Mouse (Mus musculus): Measurements from ENCODE around the gene Gm49325. TPM values are rescaled to one million over a fixed set of nuclear protein-coding genes. Genes with fewer than 3 reads are reported as not detected.

Gene Gm49325
- polyA plus RNA-seq, 1 experiment from 2014 or later, result 8.6 TPM

DNA sequence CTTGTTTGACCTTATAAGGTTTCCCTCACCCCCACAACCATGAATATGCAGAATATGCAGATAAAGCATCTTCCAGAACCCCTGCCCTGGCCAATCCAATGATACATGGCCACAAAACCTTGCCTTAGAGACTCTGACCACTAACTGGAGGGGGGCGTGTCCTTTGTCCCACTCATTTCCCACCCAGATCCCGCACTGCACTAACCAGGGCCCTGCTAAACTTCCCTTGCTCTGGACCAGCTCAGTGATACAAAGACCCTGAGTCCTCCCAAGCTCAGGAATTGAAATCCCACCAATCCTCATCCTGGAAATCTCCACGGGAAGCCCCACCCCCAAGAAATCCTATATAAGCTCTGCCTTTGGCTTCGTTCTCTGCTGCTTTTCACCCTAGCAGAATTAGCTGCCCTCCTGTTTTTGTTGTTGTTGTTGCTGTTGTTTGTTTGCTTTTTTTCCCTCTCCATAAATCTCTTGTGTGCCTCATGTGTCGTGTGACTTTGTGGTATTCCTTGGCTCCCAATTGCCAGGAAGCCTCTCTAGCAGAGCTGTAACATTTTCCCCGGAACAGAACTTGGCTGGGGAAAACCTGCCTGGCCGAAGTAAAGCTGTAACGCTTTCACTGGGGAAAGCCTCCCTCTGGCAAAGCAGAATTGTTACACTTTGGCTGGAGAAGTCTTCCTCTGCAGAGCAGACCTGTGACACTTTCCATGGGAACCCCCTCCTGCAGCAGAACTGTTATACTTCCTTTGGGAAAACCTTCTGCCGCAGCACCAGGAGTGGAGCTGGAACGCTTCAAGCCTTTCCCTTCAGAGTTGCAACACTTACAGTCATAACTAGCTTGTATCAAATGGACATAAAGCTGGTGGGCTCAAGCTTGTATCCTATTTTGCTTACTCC, 25.7 kb upstream of the Gm49325 start:
- no peaks in the 10 kb centered on the region for H3K36me3 ChIP-seq
- H3K9ac ChIP-seq (replicated peaks), result no peak overlapping the region
- H3K27ac ChIP-seq (replicated peaks), result no peak overlapping the region
- no peak overlapping the region for H3K4me3 ChIP-seq
- ATAC-seq (replicated peaks), result no peak
- WGBS, result 68% methylated on average over 10 of the region's 10 CpGs
- no peak overlapping the region for H3K4me2 ChIP-seq (replicated peaks)
- no peaks in the 10 kb centered on the region for H3K9me3 ChIP-seq
- H3K4me1 ChIP-seq, result peaks cover 22% of the 10 kb centered on the region
- no peaks in the 10 kb centered on the region for H3K27me3 ChIP-seq

DNA sequence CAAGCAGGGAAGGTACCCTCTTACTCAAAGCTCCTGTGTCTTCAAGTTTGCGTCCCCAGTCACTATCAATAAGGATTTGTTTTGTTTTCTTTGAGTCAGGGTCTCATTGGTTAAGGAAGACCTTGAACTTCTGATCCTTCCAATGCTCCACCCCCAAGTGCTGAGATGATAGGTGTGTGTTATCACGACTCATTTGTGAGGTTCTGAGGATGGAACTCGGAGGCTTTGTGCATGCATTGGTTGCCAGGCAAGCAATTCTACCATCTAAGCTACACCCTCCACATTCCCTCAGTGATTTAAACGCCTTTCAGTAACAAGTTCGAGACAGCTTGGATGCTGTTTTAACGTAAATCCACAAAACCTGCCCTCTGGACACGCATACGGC, 25.0 kb upstream of the Gm49325 start:
- ATAC-seq (replicated peaks), result peak; percentile 33
- Histone ChIP-seq H3K4me2 (replicated peaks) (peak overlapping the region; percentile 63), H3K4me1 (peaks cover 22% of the 10 kb centered on the region), H3K9me3 (no peaks in the 10 kb centered on the region), H3K36me3 (no peaks in the 10 kb centered on the region), H3K4me3 (peak overlapping the region; percentile 90), H3K27me3 (no peaks in the 10 kb centered on the region), H3K9ac (replicated peaks) (peak overlapping the region; percentile 64), H3K27ac (replicated peaks) (peak overlapping the region; percentile 75)
- 9% methylated on average over 8 of the region's 8 CpGs for WGBS

DNA sequence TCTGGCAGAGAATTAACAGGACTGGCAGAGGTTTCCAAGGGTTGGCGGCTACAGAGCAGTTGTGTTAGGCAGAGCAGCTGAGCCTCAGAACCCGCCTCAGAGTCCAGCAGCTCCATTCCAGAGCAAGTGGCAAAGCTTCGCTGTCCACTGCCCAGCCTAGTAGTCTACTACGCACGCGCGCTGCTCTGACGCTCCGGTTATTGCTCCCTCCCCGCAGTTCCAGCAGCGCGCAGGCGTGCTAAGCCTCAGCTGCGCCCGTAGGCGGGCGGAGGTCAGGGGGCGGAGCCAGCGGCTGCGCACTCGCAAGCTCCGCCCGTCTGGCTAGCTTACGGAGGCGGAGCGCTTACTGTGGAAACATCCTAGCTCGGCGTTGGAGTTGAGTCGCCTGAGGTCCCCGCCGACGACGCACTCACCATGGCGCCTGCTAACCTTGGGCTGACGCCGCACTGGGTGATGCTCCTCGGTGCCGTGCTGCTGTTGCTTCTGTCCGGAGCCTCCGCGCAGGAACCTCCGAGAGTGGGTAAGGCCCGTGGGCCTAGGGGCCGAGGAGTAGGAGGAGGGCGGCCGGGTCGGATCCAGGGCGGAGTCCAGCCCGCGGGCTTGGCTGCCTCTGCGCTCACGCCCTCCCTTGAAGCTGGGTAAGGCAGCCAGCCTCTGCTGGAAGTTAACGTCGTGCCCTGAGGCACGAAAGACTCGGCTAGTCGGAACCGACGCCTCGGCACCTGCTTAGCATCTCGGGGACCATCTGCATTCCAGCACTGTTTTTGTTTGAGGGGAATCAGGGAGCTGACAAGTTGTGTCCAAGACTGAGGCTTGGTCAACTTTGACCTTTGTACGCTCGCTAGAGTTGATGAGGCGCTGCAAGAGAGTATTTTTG, 24.4 kb upstream of the Gm49325 start, which contains the start of gene Pttg1ip:
TSS of gene Pttg1ip (plus strand) at position 313 of the 877 bp plus-strand sequence.
- Histone ChIP-seq H3K27ac (replicated peaks) (peak within 1 kb of the TSS; percentile 88), H3K9me3 (no peaks in the 10 kb centered on the region), H3K4me3 (peak within 1 kb of the TSS; percentile 90), H3K36me3 (no peaks in the 10 kb centered on the region), H3K4me2 (replicated peaks) (peak within 1 kb of the TSS; percentile 63), H3K4me1 (peaks cover 22% of the 10 kb centered on the region), H3K27me3 (no peaks in the 10 kb centered on the region), H3K9ac (replicated peaks) (peak within 1 kb of the TSS; percentile 84)
- under 1% methylated on average over 64 of the region's 64 CpGs for WGBS
- ATAC-seq (replicated peaks), result peak; percentile 98

GRCm38 (mm10) chr10:77582285-77582618, 23.7 kb upstream of the Gm49325 start:
- peak; percentile 0; the same call in 1 of the 2 replicates for ATAC-seq (replicated peaks)
- peak overlapping the region; percentile 88 for H3K27ac ChIP-seq (replicated peaks)
- peak overlapping the region; percentile 84 for H3K9ac ChIP-seq (replicated peaks)
- 10% methylated on average over 8 of the region's 8 CpGs for WGBS
- H3K4me3 ChIP-seq, result peak overlapping the region; percentile 90
- no peaks in the 10 kb centered on the region for H3K9me3 ChIP-seq
- peak overlapping the region; percentile 63 for H3K4me2 ChIP-seq (replicated peaks)
- H3K36me3 ChIP-seq, result peaks cover 3% of the 10 kb centered on the region; the same call in 1 of the 2 replicates
- H3K27me3 ChIP-seq, result no peaks in the 10 kb centered on the region
- H3K4me1 ChIP-seq, result peaks cover 22% of the 10 kb centered on the region

GRCm38 (mm10) chr10:77583795-77584422, 22.1 kb upstream of the Gm49325 start:
- WGBS, result 76% methylated on average over 10 of the region's 10 CpGs
- H3K4me3 ChIP-seq, result no peak overlapping the region
- H3K27me3 ChIP-seq, result no peaks in the 10 kb centered on the region
- H3K4me1 ChIP-seq, result peaks cover 22% of the 10 kb centered on the region
- no peaks in the 10 kb centered on the region for H3K9me3 ChIP-seq
- peaks cover 8% of the 10 kb centered on the region; the same call in 1 of the 2 replicates for H3K36me3 ChIP-seq
- H3K4me2 ChIP-seq (replicated peaks), result no peak overlapping the region
- H3K9ac ChIP-seq (replicated peaks), result no peak overlapping the region
- H3K27ac ChIP-seq (replicated peaks), result no peak overlapping the region
- no peak for ATAC-seq (replicated peaks)

- Histone ChIP-seq H3K27ac (replicated peaks) (no peak overlapping the region), H3K36me3 (peaks cover 16% of the 10 kb centered on the region; the same call in 1 of the 2 replicates), H3K27me3 (no peaks in the 10 kb centered on the region), H3K4me2 (replicated peaks) (no peak overlapping the region), H3K4me1 (peaks cover 22% of the 10 kb centered on the region), H3K4me3 (no peak overlapping the region), H3K9ac (replicated peaks) (no peak overlapping the region), H3K9me3 (no peaks in the 10 kb centered on the region)
- no peak for ATAC-seq (replicated peaks)
- 95% methylated on average over 3 of the region's 3 CpGs for WGBS
These were observed 19.4 kb upstream of the Gm49325 start for GRCm38 (mm10) chr10:77586637-77587036.

- no peak for ATAC-seq (replicated peaks)
- Histone ChIP-seq H3K27me3 (no peaks in the 10 kb centered on the region), H3K4me2 (replicated peaks) (no peak overlapping the region), H3K36me3 (peaks cover 17% of the 10 kb centered on the region; the same call in 1 of the 2 replicates), H3K4me3 (no peak overlapping the region), H3K4me1 (peaks cover 19% of the 10 kb centered on the region), H3K27ac (replicated peaks) (no peak overlapping the region), H3K9me3 (no peaks in the 10 kb centered on the region), H3K9ac (replicated peaks) (no peak overlapping the region)
- 93% methylated on average over 6 of the region's 6 CpGs for WGBS
These were observed 18.8 kb upstream of the Gm49325 start for GRCm38 (mm10) chr10:77587091-77587775.

GRCm38 (mm10) chr10:77588036-77588435, 18.0 kb upstream of the Gm49325 start:
- Histone ChIP-seq H3K4me3 (no peak overlapping the region), H3K27ac (replicated peaks) (no peak overlapping the region), H3K9me3 (no peaks in the 10 kb centered on the region), H3K4me1 (peaks cover 11% of the 10 kb centered on the region), H3K9ac (replicated peaks) (no peak overlapping the region), H3K36me3 (peaks cover 25% of the 10 kb centered on the region), H3K27me3 (no peaks in the 10 kb centered on the region), H3K4me2 (replicated peaks) (no peak overlapping the region)
- ATAC-seq (replicated peaks), result no peak
- 81% methylated on average over 2 of the region's 2 CpGs for WGBS

- no peaks in the 10 kb centered on the region for H3K27me3 ChIP-seq
- WGBS, result 86% methylated on average over 7 of the region's 7 CpGs
- no peak for ATAC-seq (replicated peaks)
- no peaks in the 10 kb centered on the region for H3K9me3 ChIP-seq
- H3K4me1 ChIP-seq, result peaks cover under 1% of the 10 kb centered on the region; the same call in 1 of the 2 replicates
- no peak overlapping the region for H3K4me2 ChIP-seq (replicated peaks)
- H3K27ac ChIP-seq (replicated peaks), result no peak overlapping the region
- H3K9ac ChIP-seq (replicated peaks), result no peak overlapping the region
- H3K4me3 ChIP-seq, result no peak overlapping the region
- H3K36me3 ChIP-seq, result peaks cover 36% of the 10 kb centered on the region
These were observed 16.9 kb upstream of the Gm49325 start for GRCm38 (mm10) chr10:77589117-77589516.

- H3K4me1 ChIP-seq, result no peaks in the 10 kb centered on the region
- H3K4me3 ChIP-seq, result no peak overlapping the region
- H3K27ac ChIP-seq (replicated peaks), result 0 out of 2 replicates have a peak overlapping the region, but pooled peaks have one; percentile 4
- ATAC-seq (replicated peaks), result no peak
- WGBS, result 84% methylated on average over 8 of the region's 8 CpGs
- H3K9me3 ChIP-seq, result no peaks in the 10 kb centered on the region
- peaks cover 42% of the 10 kb centered on the region for H3K36me3 ChIP-seq
- H3K27me3 ChIP-seq, result no peaks in the 10 kb centered on the region
- no peak overlapping the region for H3K4me2 ChIP-seq (replicated peaks)
- no peak overlapping the region for H3K9ac ChIP-seq (replicated peaks)
These were observed 16.2 kb upstream of the Gm49325 start for GRCm38 (mm10) chr10:77589749-77590148.

DNA sequence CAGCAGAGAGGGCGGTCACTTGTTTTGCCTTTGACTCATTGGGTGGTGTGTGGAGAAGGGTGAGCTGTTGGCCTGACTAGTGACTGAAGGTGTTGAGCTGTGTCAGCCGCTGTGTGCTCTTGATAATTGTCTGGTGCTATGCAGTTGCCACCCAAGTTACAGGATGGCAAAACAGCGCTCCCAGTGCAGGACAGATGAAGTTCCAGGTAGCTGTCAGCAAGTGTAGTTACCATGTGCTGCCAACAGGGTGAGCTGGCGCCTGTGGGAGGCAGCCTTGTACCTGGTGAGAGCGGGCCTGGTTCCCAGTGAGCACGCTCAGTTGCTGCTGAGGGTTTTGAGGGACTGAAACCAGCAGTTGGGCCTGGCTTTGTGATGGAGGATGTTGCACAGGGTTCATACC, 15.2 kb upstream of the Gm49325 start:
- Histone ChIP-seq H3K9ac (replicated peaks) (no peak overlapping the region), H3K36me3 (peaks cover 52% of the 10 kb centered on the region), H3K4me2 (replicated peaks) (no peak overlapping the region), H3K27ac (replicated peaks) (no peak overlapping the region), H3K4me1 (no peaks in the 10 kb centered on the region), H3K4me3 (no peak overlapping the region), H3K9me3 (no peaks in the 10 kb centered on the region), H3K27me3 (no peaks in the 10 kb centered on the region)
- ATAC-seq (replicated peaks), result 0 out of 2 replicates have a peak, but pooled peaks have one; percentile 32
- WGBS, result 35% methylated on average over 6 of the region's 6 CpGs

Data from forebrain, embryonic 15.5 days (tissue).